Mouse (Mus musculus): ENCODE data around the gene Gm17416.

DNA sequence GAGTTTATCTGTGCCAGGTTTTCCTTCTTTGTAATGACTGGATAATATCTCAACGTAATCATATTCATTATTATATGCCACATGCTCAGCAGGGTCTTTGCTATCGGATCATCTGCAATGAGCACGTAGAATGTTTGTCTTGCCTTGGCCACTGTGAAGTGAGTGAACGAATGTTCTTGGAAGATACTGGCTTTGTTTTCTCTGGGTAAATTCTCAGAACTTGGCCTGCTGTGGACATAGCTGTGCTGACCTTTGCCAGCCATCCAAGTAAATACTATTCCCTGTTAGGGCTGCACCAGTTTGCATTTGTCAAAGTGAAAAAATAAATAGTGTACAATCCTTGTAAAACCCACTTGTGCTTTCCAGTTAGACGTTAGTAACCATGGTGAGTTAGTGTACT lies 21.0 kb upstream of the Gm17416 start:
- TF ChIP-seq POLR2A (IDR thresholded peaks at IDR 0.05; ENCODE audit: control insufficient read depth, extremely low read depth, insufficient read depth, low read length, poor library complexity) (no peak), CTCF (IDR thresholded peaks at IDR 0.05; ENCODE audit: borderline replicate concordance, control insufficient read depth, extremely low read depth, insufficient read depth, low read length, poor library complexity) (no peak)

Data from thymus, adult 2 months (tissue).